Mouse (Mus musculus): ENCODE measurements at regions not wholly inside any gene's neighbourhood (a gene's known extent, or its start where the extent isn't known, plus 50 kb on each side); places are given as distances from the start of the nearest gene placed in this dataset.

DNA sequence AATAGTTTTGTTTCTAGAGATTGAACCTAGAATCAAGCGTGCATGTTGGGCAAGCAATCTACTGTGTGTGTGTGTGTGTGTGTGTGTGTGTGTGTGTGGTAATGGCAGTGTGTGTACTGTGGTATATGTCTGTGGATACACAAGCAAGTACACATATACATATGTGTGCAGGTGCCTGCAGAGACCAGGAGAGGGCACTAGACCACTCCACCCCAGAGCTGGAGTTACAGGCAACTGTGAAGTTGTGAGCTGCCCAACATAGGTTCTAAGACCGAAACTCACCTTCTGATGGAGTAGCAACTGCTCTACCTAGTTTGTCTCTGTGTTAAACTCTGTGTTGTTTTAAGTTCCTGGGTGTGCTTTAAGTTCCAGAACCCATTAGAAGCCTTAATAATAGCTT lies 177.7 kb upstream of the Lrig3 start:
- no peak for TF ChIP-seq CTCF (IDR thresholded peaks at IDR 0.05; ENCODE audit: low read depth, low read length)
- TF ChIP-seq GATA1 (IDR thresholded peaks at IDR 0.05; ENCODE audit: borderline replicate concordance, low read length) = no peak
- no peak for TF ChIP-seq TAL1 (conservative IDR thresholded peaks at IDR 0.05; ENCODE audit: low read depth, low read length)
